Mouse (Mus musculus): ENCODE data around the gene Sec61a1. TPM values are rescaled to one million over a fixed set of nuclear protein-coding genes. Genes with fewer than 3 reads are reported as not detected.
A peak's percentile ranks its signal among the peaks of the same experiment; 100 is the strongest.

The Sec61a1 gene
- polyA plus RNA-seq, 1 experiment from 2014 or later = 235 TPM

DNA sequence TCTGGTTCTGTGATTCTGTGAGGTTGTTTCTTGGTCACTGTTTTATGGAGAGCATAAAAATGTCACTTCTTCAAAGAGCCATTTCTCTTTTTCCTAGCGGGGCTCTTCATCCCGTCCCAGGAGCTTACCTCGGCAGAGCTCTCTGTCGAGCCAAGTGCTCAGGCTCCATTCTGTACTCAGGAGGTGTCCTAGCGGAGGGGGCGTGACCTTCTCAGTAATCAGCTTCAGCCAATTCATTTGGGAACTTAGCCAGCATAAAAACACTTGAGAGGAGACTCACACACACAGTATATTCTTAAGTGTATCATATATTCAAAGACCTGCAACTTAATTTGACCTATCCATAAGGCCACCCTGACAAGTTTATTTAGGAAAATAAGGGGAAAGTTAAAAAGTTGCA lies 38.3 kb downstream of the Sec61a1 start:
- no peaks in the 10 kb centered on the region for H3K9me3 ChIP-seq
- H3K27me3 ChIP-seq (ENCODE audit: insufficient read depth, poor library complexity, severe bottlenecking) = no peaks in the 10 kb centered on the region
- H3K27ac ChIP-seq = no peak overlapping the region
- no peak for DNase-seq (ENCODE audit: low spot score)
- H3K36me3 ChIP-seq = peaks cover 94% of the 10 kb centered on the region
- H3K4me3 ChIP-seq = no peak overlapping the region
- peaks cover 4% of the 10 kb centered on the region for H3K4me1 ChIP-seq
- 72% methylated on average over 6 of the region's 6 CpGs for WGBS

GRCm38 (mm10) chr6:88469878-88470277 lies 48.8 kb downstream of the Sec61a1 start:
- Histone ChIP-seq H3K27me3 (ENCODE audit: insufficient read depth, poor library complexity, severe bottlenecking) (no peaks in the 10 kb centered on the region), H3K4me3 (no peak overlapping the region), H3K9me3 (no peaks in the 10 kb centered on the region), H3K27ac (no peak overlapping the region), H3K4me1 (peaks cover 12% of the 10 kb centered on the region), H3K36me3 (peaks cover 72% of the 10 kb centered on the region)
- 74% methylated on average over 6 of the region's 6 CpGs for WGBS
- DNase-seq (ENCODE audit: low spot score) = no peak

GRCm38 (mm10) chr6:88465181-88465920 lies 53.4 kb downstream of the Sec61a1 start, which contains the start of gene Ruvbl1:
Gene Ruvbl1 (plus strand): TSS chr6:88465409.
- H3K9me3 ChIP-seq = no peaks in the 10 kb centered on the region
- peaks cover 12% of the 10 kb centered on the region for H3K4me1 ChIP-seq
- H3K27ac ChIP-seq = peak within 1 kb of the TSS; percentile 87
- peak; percentile 95 for DNase-seq (ENCODE audit: low spot score)
- under 1% methylated on average over 42 of the region's 42 CpGs for whole genome bisulfite sequencing
- H3K27me3 ChIP-seq (ENCODE audit: insufficient read depth, poor library complexity, severe bottlenecking) = no peaks in the 10 kb centered on the region
- peak within 1 kb of the TSS; percentile 79 for H3K4me3 ChIP-seq
- H3K36me3 ChIP-seq = peaks cover 29% of the 10 kb centered on the region

DNA sequence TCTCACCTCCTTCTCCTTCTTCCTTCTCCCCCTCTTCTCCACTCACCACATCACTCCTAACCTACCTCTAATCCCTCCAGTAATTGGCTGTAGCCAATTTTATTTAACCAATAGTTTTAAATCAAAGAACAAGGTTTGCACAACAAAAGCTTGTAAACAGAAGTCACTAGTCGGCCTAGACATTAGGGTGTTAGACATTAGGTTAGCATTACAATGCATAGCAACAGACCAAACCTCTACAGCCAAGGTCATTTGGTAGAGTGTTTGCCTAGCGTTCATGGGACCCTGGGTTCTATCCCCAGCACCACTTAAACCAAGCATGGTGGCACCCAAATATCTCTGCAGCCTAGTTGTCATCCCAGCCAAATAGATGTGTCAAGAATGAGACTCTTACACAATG lies 64.2 kb downstream of the Sec61a1 start:
- Histone ChIP-seq H3K36me3 (no peaks in the 10 kb centered on the region), H3K9me3 (no peaks in the 10 kb centered on the region), H3K4me1 (no peaks in the 10 kb centered on the region), H3K4me3 (no peak overlapping the region), H3K27ac (no peak overlapping the region), H3K27me3 (ENCODE audit: insufficient read depth, poor library complexity, severe bottlenecking) (0 out of 2 replicates have a peak, but pooled peaks cover 2% of the 10 kb centered on the region)
- no peak for DNase-seq (ENCODE audit: low spot score)
- WGBS = 59% methylated on average over 2 of the region's 2 CpGs

Other genes starting within 250 kb of the Sec61a1 start
- 26.4 and 29.1 TPM in 2 replicates for gene Eefsec, start 72.4 kb downstream of the Sec61a1 start, polyA plus RNA-seq (2016; fragmentation: Nextera tagmentation; extraction: Ambion mirVana)
- 115 and 169 TPM in 2 replicates for gene Ruvbl1, start 53.5 kb downstream of the Sec61a1 start, polyA plus RNA-seq (2016; fragmentation: Nextera tagmentation; extraction: Ambion mirVana)
- gene Kbtbd12, start 119.0 kb upstream of the Sec61a1 start, polyA plus RNA-seq (2016; fragmentation: Nextera tagmentation; extraction: Ambion mirVana) = 6.4 and 11.0 TPM in 2 replicates
- gene Mgll, start 205.5 kb upstream of the Sec61a1 start, polyA plus RNA-seq (2016; fragmentation: Nextera tagmentation; extraction: Ambion mirVana) = 5.4 and 6.4 TPM in 2 replicates